Mouse (Mus musculus) liver, postnatal 0 days (tissue): ENCODE results near the gene Hoxb3.

Experiments used
- CTCF ChIP-seq: sonication (generic); IDR thresholded peaks from 2 replicates; pipeline ENCODE4 v1.5.1; 2016; ENCODE audit warnings: antibody characterized with exemption, low read depth
- EP300 ChIP-seq: IDR thresholded peaks from 2 replicates; pipeline ENCODE4 v1.6.1; 2016; ENCODE audit warnings: antibody characterized with exemption, low read depth, mild to moderate bottlenecking

DNA sequence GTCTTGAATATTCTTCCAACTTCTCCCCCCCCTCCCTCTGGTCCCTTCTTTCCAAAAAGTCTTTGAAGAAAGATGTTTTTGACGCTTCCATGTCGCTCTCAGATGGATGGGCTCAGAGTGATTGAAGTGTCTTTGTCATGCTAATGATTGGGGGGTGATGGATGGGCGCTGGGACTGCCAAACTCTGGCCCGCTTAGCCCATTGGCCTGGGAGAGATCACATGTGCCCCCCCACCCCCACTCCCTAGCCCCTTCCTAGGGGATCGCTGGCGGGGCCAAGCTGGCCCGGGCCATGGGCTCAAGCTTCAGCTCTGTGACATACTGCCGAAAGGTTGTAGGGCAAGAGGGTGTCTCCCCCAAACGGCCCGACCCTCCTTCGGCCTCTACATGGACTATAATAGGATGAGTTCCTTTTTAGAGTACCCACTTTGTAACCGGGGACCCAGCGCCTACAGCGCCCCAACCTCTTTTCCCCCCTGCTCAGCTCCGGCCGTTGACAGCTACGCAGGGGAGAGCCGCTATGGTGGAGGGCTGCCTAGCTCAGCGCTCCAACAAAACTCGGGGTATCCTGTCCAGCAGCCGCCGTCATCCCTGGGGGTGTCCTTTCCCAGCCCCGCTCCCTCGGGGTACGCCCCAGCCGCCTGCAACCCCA lies 42.4 kb downstream of the Hoxb3 start, which contains the start of gene Hoxb1:
- TF ChIP-seq EP300 (no peak), CTCF (no peak)
